Mouse (Mus musculus): Measurements from ENCODE around the gene Gm42688.

DNA sequence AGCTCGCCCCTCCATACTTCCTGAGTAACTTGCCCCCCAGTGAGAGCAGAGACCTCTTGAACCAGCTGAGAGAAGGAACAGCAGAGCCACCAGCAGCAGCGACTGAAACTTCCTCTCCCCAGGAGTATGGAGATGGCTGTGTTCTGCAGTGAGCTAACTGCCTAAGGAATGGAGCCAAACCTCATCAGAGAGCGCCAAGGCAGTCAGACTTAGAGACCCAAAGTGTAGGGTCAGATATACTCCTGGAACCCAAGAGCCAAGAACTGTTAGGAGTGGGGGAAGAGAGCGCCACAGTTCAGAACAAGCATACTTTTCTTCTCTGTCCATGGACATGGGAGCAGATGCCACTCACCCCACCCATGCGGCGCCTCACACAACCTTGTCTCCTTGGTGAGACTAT lies 35.0 kb upstream of the Gm42688 start:
- no peak for TF ChIP-seq POLR2A (IDR thresholded peaks at IDR 0.05; ENCODE audit: extremely low read depth, insufficient read depth, low read length)
- TF ChIP-seq CTCF (IDR thresholded peaks at IDR 0.05; ENCODE audit: low read depth, low read length) = no peak

All from liver, adult 2 months (tissue).